Mouse (Mus musculus) CH12.LX (cell line): ENCODE measurements around the gene Olfr94.

Source experiments
- E2F4 ChIP-seq: IDR thresholded peaks from 2 replicates; pipeline ENCODE4 v1.6.1; 2011; ENCODE audit warnings: low read depth, low read length, improper control_type of control experiment; ENCODE audit not compliant: insufficient replicate concordance
- EP300 ChIP-seq: IDR thresholded peaks from 2 replicates; pipeline ENCODE4 v1.6.1; 2011; ENCODE audit warnings: low read length, improper control_type of control experiment
- HCFC1 ChIP-seq: IDR thresholded peaks from 2 replicates; pipeline ENCODE4 v1.6.1; 2012; ENCODE audit warnings: low read depth, mild to moderate bottlenecking, inconsistent platforms, low read length, improper control_type of control experiment
- MAFK ChIP-seq: IDR thresholded peaks from 2 replicates; pipeline ENCODE4 v1.6.1; 2011; ENCODE audit warnings: low read length, improper control_type of control experiment; ENCODE audit not compliant: insufficient replicate concordance
- MAX ChIP-seq: IDR thresholded peaks from 2 replicates; pipeline ENCODE4 v1.6.1; 2011; ENCODE audit warnings: low read length, improper control_type of control experiment
- MYC ChIP-seq: IDR thresholded peaks from 2 replicates; pipeline ENCODE4 v1.6.1; 2011; ENCODE audit warnings: low read depth, mild to moderate bottlenecking, improper control_type of control experiment, low read length
- NRF1 ChIP-seq: IDR thresholded peaks from 2 replicates; pipeline ENCODE4 v1.6.1; 2014; ENCODE audit warnings: low read depth, mild to moderate bottlenecking, inconsistent platforms, low read length, improper control_type of control experiment, moderate library complexity
- TCF12 ChIP-seq: IDR thresholded peaks from 2 replicates; pipeline ENCODE4 v1.6.1; 2014; ENCODE audit warnings: low read depth, mild to moderate bottlenecking, inconsistent platforms, low read length, improper control_type of control experiment

DNA sequence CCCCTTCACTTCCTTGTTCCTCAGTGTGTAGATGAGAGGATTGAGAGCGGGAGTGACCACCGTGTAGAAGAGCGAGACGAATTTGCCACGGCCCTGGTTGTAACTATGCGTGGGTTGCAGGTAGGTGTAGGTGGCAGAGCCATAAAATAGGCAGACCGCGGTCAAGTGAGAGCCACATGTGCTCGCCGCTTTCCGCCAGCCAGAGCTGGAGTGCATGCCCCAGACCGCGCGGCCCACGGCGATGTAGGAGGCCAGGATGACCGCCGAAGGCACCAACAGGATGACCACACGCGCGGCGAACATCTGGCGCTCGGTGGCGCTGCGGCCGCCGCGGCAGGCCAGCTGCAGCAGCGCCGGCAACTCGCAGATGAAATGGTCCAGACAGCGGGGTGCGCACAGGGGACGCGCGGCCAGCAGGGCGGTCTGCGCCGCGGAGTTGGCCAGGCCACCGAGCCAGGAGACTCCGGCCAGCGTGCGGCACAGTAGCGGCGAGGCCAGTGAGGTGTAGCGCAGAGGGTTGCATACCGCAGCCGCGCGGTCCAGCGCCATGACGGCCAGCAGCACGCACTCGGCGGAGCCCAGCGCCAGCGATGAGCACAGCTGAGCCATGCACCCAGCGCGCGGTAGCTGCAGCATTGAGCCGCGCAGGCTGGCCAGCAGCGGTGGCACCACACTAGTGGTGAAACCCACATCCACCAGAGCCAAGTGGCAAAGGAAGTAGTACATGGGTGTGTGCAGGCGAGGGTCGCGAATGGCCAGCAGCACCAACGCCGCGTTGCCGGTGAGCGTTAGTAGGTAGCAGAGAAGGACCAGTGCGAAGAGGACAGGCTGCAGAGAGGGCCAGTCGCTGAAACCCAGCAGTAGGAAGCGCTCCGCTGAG, 3.7 kb downstream of the Olfr94 start:
- TF ChIP-seq NRF1: no peak
- TF ChIP-seq TCF12: no peak
- TF ChIP-seq E2F4: no peak
- no peak for TF ChIP-seq MYC
- no peak for TF ChIP-seq EP300
- TF ChIP-seq MAX: no peak
- TF ChIP-seq MAFK: no peak
- TF ChIP-seq HCFC1: no peak
